ENCODE assay signal across 20 mouse cellular contexts in genomic region chr1:106362841-106363604, GRCm38 (mm10).
DNase-seq lines count a peak whose midpoint lies in the region; ATAC-seq and TF ChIP-seq lines count a peak whose summit lies in the region.
"Had no signal": no experiment of that assay in that cellular context is flagged by ENCODE, and none has a peak within 500 bp of the region (broad histone marks: within the 10 kb centered on the region; RNA-seq: fewer than 3 reads in every experiment).

No protein-coding gene starts in this region.

- peaks cover 7% of the 10 kb centered on the region; the same call in 1 of the 2 replicates for H3K36me3 ChIP-seq in hindbrain, postnatal 0 days (ENCODE audit: insufficient read depth, low read length)
- H3K36me3 ChIP-seq in hindbrain, embryonic 16.5 days (ENCODE audit: control insufficient read depth, insufficient read depth, low read length), result peaks cover 3% of the 10 kb centered on the region
- peaks cover 4% of the 10 kb centered on the region; the same call in 1 of the 2 replicates for H3K36me3 ChIP-seq in kidney, embryonic 14.5 days (ENCODE audit: control insufficient read depth, insufficient read depth, low read length)

- TF ChIP-seq CTCF in hindbrain, postnatal 0 days (IDR thresholded peaks at IDR 0.05; ENCODE audit: low read depth), result no peak

- ATAC-seq in hindbrain, postnatal 0 days, result 0 out of 2 replicates have a peak, but pooled peaks have one; percentile 38
- ATAC-seq in hindbrain, embryonic 16.5 days, result no peak
- ATAC-seq in kidney, embryonic 14.5 days (ENCODE audit: low FRiP score, low TSS enrichment), result 0 out of 2 replicates have a peak, but pooled peaks have one; percentile 49
- ATAC-seq in cerebellum, adult (ENCODE audit: insufficient number of reproducible peaks, low FRiP score, low TSS enrichment), result no peak
- ATAC-seq: intestine, embryonic 16.5 days; liver, postnatal 0 days had no signal

- H3K4me2 ChIP-seq in hindbrain, postnatal 0 days (ENCODE audit: low read depth, low read length), result no peak overlapping the region
- no peak overlapping the region for H3K4me2 ChIP-seq in hindbrain, embryonic 16.5 days (ENCODE audit: low read length)
- H3K4me2 ChIP-seq in kidney, embryonic 14.5 days (replicated peaks; ENCODE audit: low read depth, low read length), result no peak overlapping the region
- H3K4me2 ChIP-seq: forebrain, embryonic 12.5 days; heart, embryonic 11.5 days; hindbrain, embryonic 14.5 days had no signal

- H3K4me1 ChIP-seq in hindbrain, postnatal 0 days (ENCODE audit: insufficient read depth, low read length), result no peaks in the 10 kb centered on the region
- no peaks in the 10 kb centered on the region for H3K4me1 ChIP-seq in hindbrain, embryonic 16.5 days (ENCODE audit: control insufficient read depth, insufficient read depth, low read depth, low read length)
- no peaks in the 10 kb centered on the region for H3K4me1 ChIP-seq in kidney, embryonic 14.5 days (ENCODE audit: control insufficient read depth, insufficient read depth, low read length)
- H3K4me1 ChIP-seq: embryonic facial prominence, embryonic 10.5 days; forebrain, embryonic 12.5 days had no signal

- H3K27me3 ChIP-seq in hindbrain, postnatal 0 days (ENCODE audit: insufficient read depth, low read length), result no peaks in the 10 kb centered on the region
- H3K27me3 ChIP-seq in hindbrain, embryonic 16.5 days (replicated peaks; ENCODE audit: control insufficient read depth, insufficient read depth, low read length), result no peaks in the 10 kb centered on the region
- H3K27me3 ChIP-seq in kidney, embryonic 14.5 days (ENCODE audit: control insufficient read depth, insufficient read depth, low read length), result no peaks in the 10 kb centered on the region
- H3K27me3 ChIP-seq: forebrain, embryonic 12.5 days had no signal

- 91% methylated on average over 3 of the region's 3 CpGs for WGBS in hindbrain, postnatal 0 days
- 90% methylated on average over 3 of the region's 3 CpGs for WGBS in hindbrain, embryonic 16.5 days
- 63% methylated on average over 3 of the region's 3 CpGs for WGBS in kidney, embryonic 14.5 days

- no peak overlapping the region for H3K4me3 ChIP-seq in hindbrain, postnatal 0 days (ENCODE audit: low read length)
- no peak overlapping the region for H3K4me3 ChIP-seq in hindbrain, embryonic 16.5 days (ENCODE audit: low read length)
- H3K4me3 ChIP-seq in kidney, embryonic 14.5 days (ENCODE audit: low read length), result no peak overlapping the region
- H3K4me3 ChIP-seq: embryonic facial prominence, embryonic 10.5 days; forebrain, embryonic 12.5 days; myocyte had no signal

- H3K27ac ChIP-seq in hindbrain, postnatal 0 days, result no peak overlapping the region
- no peak overlapping the region for H3K27ac ChIP-seq in hindbrain, embryonic 16.5 days (ENCODE audit: low read depth, low read length)
- H3K27ac ChIP-seq in kidney, embryonic 14.5 days (ENCODE audit: low read depth, low read length), result no peak overlapping the region
- H3K27ac ChIP-seq: embryonic facial prominence, embryonic 10.5 days; forebrain, embryonic 12.5 days; hindbrain, embryonic 14.5 days had no signal

- no peaks in the 10 kb centered on the region for H3K9me3 ChIP-seq in hindbrain, postnatal 0 days (ENCODE audit: low read length)
- H3K9me3 ChIP-seq in hindbrain, embryonic 16.5 days (ENCODE audit: control insufficient read depth, low read length), result no peaks in the 10 kb centered on the region
- H3K9me3 ChIP-seq in kidney, embryonic 14.5 days (ENCODE audit: control insufficient read depth, low read length), result no peaks in the 10 kb centered on the region
- H3K9me3 ChIP-seq: embryonic facial prominence, embryonic 10.5 days; forebrain, embryonic 12.5 days had no signal

- H3K9ac ChIP-seq in hindbrain, postnatal 0 days (replicated peaks; ENCODE audit: low read length), result no peak overlapping the region
- no peak overlapping the region for H3K9ac ChIP-seq in hindbrain, embryonic 16.5 days (ENCODE audit: low read depth, low read length)
- no peak overlapping the region for H3K9ac ChIP-seq in kidney, embryonic 14.5 days (ENCODE audit: low read depth, low read length)
- H3K9ac ChIP-seq: forebrain, embryonic 12.5 days; hindbrain, embryonic 14.5 days; liver, postnatal 0 days had no signal

- DNase-seq in hindbrain, postnatal 0 days (ENCODE audit: low spot score), result no peak
- peak; percentile 10 for DNase-seq in lung, postnatal 36 days
- DNase-seq in lung, postnatal 10 days, result no peak
- DNase-seq in testis, postnatal 14 days (ENCODE audit: low spot score), result no peak
- DNase-seq: adrenal gland, adult 2 months; cerebellum, adult 8-10 months; liver, postnatal 0 days; midbrain, embryonic 14.5 days; spleen, adult 18-20 months; thymus, adult 18-20 months; thymus, postnatal 4 days had no signal

Comparison
In these comparisons a context has a peak if more than half of its experiments do, and no peak if none do; other contexts are left out.
1. ATAC-seq: peak in hindbrain, postnatal 0 days (single experiment) and kidney, embryonic 14.5 days (single experiment); none in hindbrain, embryonic 16.5 days (single experiment) and cerebellum, adult (single experiment).